Mouse (Mus musculus): Measurements from ENCODE around the gene Wwox.

Gene Wwox

GRCm38 (mm10) chr8:114603561-114603960 lies 164.1 kb downstream of the Wwox start:
- no peak for DNase-seq

DNA sequence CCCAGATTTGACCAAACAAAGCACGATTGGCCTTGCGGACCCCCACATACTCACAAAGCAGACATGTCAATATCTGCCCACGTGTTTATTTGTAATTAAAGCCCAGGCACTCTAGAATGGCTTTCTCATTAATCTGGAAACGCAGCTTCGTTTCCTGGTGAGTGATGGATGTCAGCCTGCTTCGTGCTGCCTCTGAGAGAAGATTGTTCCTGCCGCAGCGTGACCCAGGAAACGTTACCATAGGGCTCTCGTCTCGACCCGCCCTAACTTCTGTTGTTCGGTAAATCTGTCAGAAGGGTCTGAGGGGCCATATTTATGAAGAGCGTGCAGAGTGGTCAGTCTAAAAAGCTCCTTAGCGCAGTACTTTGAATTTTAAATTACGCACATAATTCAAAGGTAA lies 164.9 kb downstream of the Wwox start:
- DNase-seq: no peak

GRCm38 (mm10) chr8:114605651-114606050 lies 166.2 kb downstream of the Wwox start:
- no peak for DNase-seq

DNA sequence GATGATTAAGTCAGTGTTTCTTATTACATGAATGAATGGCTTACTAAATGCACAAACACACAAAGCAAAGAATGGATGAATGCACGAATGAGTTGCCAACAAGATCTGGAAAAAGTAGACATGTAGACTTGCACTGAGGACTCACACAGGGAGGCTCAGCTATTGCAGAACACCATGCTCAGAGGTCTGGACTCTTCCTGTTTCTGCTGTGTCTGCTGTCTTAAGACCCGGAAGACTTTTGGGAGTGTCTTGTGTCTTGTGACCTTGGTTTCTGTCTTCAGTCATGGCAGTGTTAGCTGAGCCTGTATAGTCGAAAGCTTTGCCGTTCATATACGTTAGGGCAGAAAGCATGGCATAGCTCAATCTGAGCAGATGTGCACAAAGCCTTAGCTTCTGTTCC lies 169.9 kb downstream of the Wwox start:
- DNase-seq: no peak

DNA sequence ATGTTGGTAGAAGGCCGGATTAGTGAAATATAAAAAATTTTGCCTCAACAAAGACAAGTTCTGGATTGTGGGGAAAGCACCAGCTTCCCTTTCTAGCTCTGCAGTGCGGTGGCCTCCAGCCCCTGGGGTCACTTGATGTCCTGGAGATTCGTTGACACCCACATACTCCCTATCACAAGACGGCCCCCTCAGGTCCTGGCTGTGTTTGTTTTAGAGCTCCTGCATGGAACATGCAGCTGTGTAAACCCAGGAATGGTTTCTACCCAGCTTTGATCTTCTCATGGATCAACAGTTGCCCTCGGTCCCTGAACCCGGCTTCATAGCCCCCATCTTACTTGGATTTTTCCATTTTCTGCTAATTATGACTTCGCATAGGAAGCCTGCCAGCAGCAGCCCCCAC lies 171.6 kb downstream of the Wwox start:
- DNase-seq: no peak

GRCm38 (mm10) chr8:114612091-114612490 lies 172.6 kb downstream of the Wwox start:
- DNase-seq: no peak

GRCm38 (mm10) chr8:114615413-114615812 lies 176.0 kb downstream of the Wwox start:
- no peak for DNase-seq

DNA sequence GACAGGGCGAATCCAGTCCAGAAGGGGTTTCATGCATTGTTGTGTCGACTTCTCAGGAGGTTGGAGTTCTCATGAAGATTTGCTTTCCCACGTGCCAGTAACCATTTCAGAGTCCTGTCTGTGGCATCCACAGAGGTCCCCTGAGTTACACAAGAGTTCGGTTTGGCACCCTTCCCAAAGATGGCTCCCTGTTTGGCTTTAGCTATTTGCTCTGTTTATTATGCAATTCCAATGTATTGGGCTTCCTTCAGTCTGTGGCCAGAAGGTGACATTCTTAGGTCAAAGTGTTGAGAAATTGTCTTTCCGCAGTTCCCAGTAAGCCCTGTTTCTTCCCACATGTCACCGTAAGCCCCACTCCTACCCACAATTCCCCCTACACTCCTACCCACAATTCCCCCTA lies 176.5 kb downstream of the Wwox start:
- no peak for DNase-seq

- no peak for DNase-seq
These were observed 179.6 kb downstream of the Wwox start for GRCm38 (mm10) chr8:114618908-114619508.

DNA sequence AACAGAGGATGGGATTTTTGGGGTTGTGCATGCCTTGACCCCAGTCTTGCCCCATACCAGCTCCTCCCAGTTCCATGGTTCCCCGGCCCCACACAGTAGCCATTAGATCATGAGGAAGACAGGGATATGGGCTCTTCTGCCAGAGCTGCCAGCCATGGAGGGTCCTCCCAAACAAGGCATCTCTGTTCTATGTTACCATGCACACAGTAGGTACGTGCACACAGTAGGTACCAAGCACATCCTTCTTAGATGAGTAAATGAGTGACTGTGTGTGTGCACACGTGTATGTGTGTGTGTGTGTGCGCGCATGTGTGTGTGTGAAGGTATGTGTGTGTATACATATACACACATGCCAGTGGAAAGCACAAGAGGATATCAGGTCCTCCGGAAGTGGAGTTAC lies 185.9 kb downstream of the Wwox start:
- no peak for DNase-seq

DNA sequence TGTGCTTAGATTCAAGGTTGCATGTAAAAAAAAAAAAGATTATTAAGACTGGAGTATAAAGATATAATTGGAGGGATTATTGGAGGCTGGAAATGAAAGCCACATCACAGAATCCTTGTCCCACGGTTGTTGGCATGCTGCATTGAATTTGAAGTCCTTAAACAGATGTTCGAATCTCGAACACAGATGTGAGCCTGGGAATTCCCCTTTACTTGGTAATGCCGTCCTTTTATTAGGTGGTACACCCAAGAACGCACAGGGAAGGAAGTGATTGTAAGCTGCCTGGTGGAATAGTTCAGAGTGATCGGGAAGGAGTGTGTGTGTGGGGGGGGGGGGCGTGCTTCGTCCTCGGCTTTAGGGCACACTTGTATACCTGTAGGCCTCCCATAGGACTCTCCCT lies 187.4 kb downstream of the Wwox start:
- no peak for DNase-seq

DNA sequence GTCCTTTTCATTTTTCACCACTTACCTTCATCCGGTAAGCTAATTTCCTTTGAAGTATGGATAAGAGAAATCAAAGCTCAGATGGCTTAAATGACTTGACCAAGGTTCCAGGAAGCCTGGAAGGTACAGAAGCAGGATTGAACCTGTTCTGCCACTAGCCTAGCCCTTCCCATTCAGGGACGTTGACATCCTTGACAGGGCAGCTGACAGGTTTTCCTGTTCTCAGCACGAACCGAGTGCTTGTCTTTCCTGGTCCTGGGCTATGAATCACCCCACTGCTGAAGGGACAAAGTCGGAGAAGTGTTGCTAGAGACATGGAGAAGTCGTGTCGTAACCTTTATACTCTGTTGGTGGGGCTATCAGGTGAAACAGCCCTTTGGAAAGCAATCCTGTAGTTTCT lies 190.3 kb downstream of the Wwox start:
- no peak for DNase-seq

DNA sequence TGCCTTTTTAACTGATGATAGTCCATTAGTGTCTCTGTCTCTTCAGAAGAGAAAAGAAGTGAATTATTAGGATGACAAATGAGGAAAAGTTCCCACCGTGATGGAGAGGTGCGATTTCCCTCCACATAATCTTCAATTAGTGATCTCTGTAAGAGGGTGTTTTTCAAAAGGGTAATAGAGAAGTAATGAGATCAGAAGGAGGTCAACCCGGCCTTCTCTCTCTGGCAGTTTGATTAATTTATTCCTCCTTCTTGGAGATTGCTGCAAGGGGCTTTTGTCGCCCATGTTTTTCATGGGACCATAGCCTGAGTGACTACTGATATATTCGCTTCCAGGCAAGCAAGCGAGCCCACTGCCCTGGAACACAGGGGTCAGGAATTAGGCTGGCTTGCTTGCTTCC lies 191.6 kb downstream of the Wwox start:
- DNase-seq: no peak

GRCm38 (mm10) chr8:114634151-114634550 lies 194.7 kb downstream of the Wwox start:
- no peak for DNase-seq

DNA sequence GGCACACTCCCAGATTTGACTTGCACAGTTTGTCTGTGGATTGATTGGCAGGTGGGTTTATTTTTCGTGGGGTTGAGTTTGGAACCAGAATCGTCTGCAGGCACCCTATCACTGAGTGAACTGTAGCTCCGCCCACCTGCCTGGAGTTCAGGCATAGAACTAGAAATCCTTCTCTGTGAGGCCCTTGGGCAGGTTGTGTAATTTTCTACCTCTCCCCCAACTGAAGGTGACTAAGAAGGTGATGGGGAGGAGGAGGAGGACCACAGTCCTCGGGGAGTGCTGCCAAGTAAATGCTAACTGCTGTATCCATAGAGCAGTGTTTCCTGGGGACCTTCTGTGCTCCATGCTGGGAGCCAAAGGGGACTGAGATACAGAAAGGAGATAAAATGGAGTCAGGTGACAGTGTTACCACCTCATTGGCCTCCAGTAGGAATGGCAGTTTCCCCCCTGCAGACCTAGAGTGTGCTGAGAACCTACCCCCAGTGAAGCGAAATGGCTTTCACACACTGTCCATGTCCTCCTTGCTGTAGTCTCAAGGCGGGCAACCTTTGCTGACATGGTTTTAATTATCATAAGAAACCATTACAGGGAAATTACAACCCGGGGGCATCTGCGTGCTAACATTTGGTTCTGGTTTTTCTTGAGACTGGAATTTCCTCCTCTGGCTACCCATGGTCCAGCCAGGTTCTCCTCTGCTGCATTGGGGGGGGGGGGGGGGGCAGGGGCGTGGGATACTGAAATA lies 195.4 kb downstream of the Wwox start:
- no peak for DNase-seq

DNA sequence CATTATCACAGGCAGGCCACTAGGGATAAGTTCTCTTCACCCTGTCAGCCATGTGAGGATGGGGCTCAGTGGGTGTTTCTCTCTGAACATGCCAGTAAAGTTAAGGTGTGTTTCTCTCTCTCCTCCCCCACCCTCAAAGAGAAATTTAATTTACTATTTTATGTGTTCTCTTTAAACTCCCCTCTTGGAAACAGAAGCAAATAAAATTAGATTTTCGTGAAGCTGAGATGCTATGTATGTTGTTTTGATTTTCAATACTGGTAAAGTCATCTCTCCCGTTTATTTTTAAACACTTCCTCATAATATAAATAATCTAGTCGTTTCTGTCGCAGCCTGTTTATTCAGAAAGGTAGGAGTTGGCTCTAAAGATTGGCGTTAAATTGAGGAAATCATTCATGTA lies 196.9 kb downstream of the Wwox start:
- DNase-seq: no peak

DNA sequence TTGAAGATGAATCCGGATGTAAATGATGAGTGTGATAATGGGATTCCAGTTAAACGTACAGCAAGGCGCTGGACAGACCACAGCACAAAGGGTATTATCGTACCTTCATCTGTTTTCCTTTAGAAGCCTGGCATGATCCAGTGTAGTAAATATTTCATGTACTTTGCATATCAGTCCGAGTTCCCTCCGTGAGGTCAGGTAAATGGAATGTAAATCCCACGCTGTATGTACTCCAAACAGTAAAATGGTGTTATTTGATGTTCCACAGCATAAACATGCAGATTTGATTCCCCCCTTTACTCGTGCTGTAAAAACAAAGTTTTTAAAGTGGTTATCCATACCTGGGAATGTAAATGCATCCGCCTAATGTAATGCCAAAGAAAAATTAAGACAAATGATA lies 202.4 kb downstream of the Wwox start:
- no peak for DNase-seq

DNA sequence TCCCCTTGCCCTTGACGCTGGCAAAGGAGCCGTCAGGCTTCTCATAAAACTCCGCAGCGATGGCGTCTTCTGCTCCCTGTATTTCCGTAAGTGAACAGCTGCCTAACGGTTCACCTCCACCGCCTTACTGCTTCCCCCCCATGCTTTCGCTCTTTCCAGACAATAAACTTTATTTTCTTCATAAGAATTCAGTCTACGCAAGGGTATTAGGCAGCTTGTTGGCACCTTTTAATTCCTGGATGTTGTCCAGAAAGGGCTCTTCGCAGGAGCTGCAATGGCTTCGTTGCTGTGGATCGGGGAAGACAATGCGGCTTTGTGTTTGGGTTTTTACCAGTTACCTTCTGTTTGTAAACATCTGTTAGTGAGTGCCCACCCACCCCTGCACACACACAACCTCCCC lies 211.3 kb downstream of the Wwox start:
- no peak for DNase-seq

GRCm38 (mm10) chr8:114657789-114658188 lies 218.3 kb downstream of the Wwox start:
- no peak for DNase-seq

DNA sequence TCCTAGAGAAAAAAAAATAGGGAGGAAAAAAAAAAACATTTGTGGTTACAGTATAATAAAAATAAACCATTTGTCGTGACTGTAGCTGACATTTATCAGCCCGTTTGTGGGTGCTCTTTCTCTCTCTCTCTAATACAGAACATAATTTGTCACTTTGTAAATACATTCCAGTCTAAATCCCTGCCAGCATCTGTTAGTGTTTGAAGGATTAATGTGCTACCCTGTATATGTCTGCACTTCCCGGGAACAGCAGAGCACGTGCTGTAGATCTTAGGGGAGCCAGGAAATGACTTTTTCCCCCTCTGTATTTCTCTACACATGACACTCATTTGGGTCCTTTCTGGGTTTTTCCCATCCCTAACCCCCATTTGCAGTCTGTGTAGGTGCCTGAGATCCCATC lies 219.0 kb downstream of the Wwox start:
- DNase-seq: no peak

DNA sequence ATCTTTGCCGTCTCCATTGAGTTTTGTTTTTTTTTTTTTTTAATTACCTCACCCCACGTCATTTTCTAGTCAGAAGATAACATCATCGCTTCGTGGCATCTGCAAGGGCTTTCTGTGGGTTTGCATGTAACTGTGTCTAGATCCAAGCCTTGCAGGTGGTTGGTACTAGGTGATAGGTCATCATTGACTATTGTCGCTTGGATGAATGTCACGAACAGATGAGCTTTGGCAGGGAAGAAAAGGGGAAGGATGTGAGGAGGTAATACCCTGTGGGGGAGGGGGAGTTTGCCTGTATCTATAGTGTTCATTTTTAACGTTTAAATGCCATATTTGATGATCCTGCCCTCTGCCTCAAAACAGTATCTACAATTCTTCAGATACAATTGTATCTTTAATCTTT lies 223.6 kb downstream of the Wwox start:
- no peak for DNase-seq

- DNase-seq: no peak
These were observed 226.1 kb downstream of the Wwox start for GRCm38 (mm10) chr8:114665521-114665920.

GRCm38 (mm10) chr8:114670801-114671200 lies 231.3 kb downstream of the Wwox start:
- no peak for DNase-seq

- DNase-seq: no peak
These were observed 231.8 kb downstream of the Wwox start for GRCm38 (mm10) chr8:114671237-114671674.

- no peak for DNase-seq
These were observed 234.0 kb downstream of the Wwox start for GRCm38 (mm10) chr8:114673416-114673815.

Measured in right cerebral cortex, adult 18-20 months (tissue).